Mouse (Mus musculus): ENCODE data around the gene U2af1. TPM values are rescaled to one million over a fixed set of nuclear protein-coding genes. Genes with fewer than 3 reads are reported as not detected.

The U2af1 gene
- polyA plus RNA-seq, 1 experiment = 102 TPM

DNA sequence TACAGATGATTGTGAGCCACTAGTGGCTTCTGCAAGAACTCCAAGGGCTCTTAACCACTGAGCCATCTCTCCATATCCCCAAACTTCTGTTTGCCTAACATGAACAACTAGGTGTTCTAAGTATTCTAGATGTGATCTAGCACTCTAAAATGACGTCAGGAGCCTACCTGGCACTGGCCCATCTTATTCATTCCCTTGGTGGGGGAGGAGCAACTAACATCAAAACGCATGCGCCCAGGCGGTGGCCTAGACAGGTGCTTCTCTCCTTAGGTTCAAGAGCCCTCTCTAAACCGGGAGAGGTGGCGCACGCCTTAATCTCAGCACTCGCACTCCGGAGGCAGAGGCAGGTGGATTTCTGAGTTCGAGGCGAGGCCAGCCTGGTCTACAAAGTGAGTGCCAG, 22.9 kb downstream of the U2af1 start:
- H3K4me1 ChIP-seq (replicated peaks; ENCODE audit: control insufficient read depth, insufficient read depth, low read length) = peaks cover 13% of the 10 kb centered on the region
- 79% methylated on average over 11 of the region's 11 CpGs for WGBS
- no peak for DNase-seq
- H3K36me3 ChIP-seq (ENCODE audit: control insufficient read depth, insufficient read depth, low read length) = no peaks in the 10 kb centered on the region
- no peak overlapping the region for H3K27ac ChIP-seq (ENCODE audit: control insufficient read depth, insufficient read depth, low read length)
- H3K27me3 ChIP-seq (ENCODE audit: control insufficient read depth, insufficient read depth, low read length) = peaks cover 9% of the 10 kb centered on the region; the same call in 1 of the 2 replicates
- TF ChIP-seq POLR2A (IDR thresholded peaks at IDR 0.05; ENCODE audit: control insufficient read depth, extremely low read depth, insufficient read depth, low read length, poor library complexity) (no peak), CTCF (IDR thresholded peaks at IDR 0.05; ENCODE audit: borderline replicate concordance, control insufficient read depth, extremely low read depth, insufficient read depth, low read length, poor library complexity) (no peak)
- no peak overlapping the region for H3K4me3 ChIP-seq (ENCODE audit: control insufficient read depth, insufficient read depth, low read length)

- Histone ChIP-seq H3K27ac (ENCODE audit: control insufficient read depth, insufficient read depth, low read length) (no peak overlapping the region), H3K4me3 (ENCODE audit: control insufficient read depth, insufficient read depth, low read length) (no peak overlapping the region), H3K36me3 (ENCODE audit: control insufficient read depth, insufficient read depth, low read length) (no peaks in the 10 kb centered on the region), H3K27me3 (ENCODE audit: control insufficient read depth, insufficient read depth, low read length) (peaks cover 9% of the 10 kb centered on the region; the same call in 1 of the 2 replicates), H3K4me1 (replicated peaks; ENCODE audit: control insufficient read depth, insufficient read depth, low read length) (peaks cover 13% of the 10 kb centered on the region)
- DNase-seq = no peak
- WGBS = 83% methylated on average over 5 of the region's 5 CpGs
- TF ChIP-seq POLR2A (IDR thresholded peaks at IDR 0.05; ENCODE audit: control insufficient read depth, extremely low read depth, insufficient read depth, low read length, poor library complexity) (no peak), CTCF (IDR thresholded peaks at IDR 0.05; ENCODE audit: borderline replicate concordance, control insufficient read depth, extremely low read depth, insufficient read depth, low read length, poor library complexity) (no peak)
These were observed 23.8 kb downstream of the U2af1 start for GRCm38 (mm10) chr17:31634896-31635295.

- Histone ChIP-seq H3K4me3 (ENCODE audit: control insufficient read depth, insufficient read depth, low read length) (no peak overlapping the region), H3K36me3 (ENCODE audit: control insufficient read depth, insufficient read depth, low read length) (no peaks in the 10 kb centered on the region), H3K27ac (ENCODE audit: control insufficient read depth, insufficient read depth, low read length) (no peak overlapping the region), H3K27me3 (ENCODE audit: control insufficient read depth, insufficient read depth, low read length) (peaks cover 9% of the 10 kb centered on the region; the same call in 1 of the 2 replicates), H3K4me1 (replicated peaks; ENCODE audit: control insufficient read depth, insufficient read depth, low read length) (peaks cover 13% of the 10 kb centered on the region)
- WGBS = 92% methylated on average over 6 of the region's 6 CpGs
- no peak for DNase-seq
- TF ChIP-seq POLR2A (IDR thresholded peaks at IDR 0.05; ENCODE audit: control insufficient read depth, extremely low read depth, insufficient read depth, low read length, poor library complexity) (no peak), CTCF (IDR thresholded peaks at IDR 0.05; ENCODE audit: borderline replicate concordance, control insufficient read depth, extremely low read depth, insufficient read depth, low read length, poor library complexity) (no peak)
These were observed 25.7 kb downstream of the U2af1 start for GRCm38 (mm10) chr17:31633007-31633406.

DNA sequence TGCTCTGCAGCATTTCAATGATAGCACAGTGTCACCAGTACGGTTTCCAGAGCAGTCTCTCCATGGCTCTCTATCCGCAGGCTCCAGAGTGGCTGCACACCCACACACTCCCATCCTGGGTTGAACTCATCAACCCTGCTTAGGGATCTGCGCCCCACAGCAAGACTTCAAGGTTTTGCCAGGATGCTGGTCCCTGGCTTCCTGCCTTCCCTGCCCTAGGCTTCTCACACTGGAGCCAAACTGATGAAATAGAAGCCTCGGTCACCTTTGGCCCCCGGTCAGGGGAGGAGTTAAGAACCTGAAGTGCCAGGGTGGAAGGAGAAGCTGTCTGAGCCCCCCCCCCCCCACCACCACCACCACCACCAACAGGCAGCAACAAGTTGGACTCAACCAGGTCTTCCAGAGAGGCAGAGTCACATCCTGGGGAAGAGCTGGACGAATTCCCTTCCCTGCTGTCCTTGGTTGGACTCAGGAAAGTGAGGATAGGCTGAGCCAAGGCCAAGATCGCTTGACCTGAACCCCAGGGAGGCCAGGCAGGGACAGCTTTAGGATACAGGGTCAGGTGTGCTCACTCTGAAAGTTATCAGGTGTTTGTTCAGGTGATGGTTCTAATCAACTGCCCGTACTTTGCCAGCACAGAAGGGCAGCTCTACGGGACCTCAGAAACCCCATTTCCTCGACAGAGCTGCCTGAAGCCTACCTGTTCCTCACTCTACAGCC, 27.5 kb downstream of the U2af1 start:
- 78% methylated on average over 10 of the region's 10 CpGs for WGBS
- no peak overlapping the region for H3K27ac ChIP-seq (ENCODE audit: control insufficient read depth, insufficient read depth, low read length)
- TF ChIP-seq CTCF (IDR thresholded peaks at IDR 0.05; ENCODE audit: borderline replicate concordance, control insufficient read depth, extremely low read depth, insufficient read depth, low read length, poor library complexity) = no peak
- TF ChIP-seq POLR2A (IDR thresholded peaks at IDR 0.05; ENCODE audit: control insufficient read depth, extremely low read depth, insufficient read depth, low read length, poor library complexity) = no peak
- H3K4me3 ChIP-seq (ENCODE audit: control insufficient read depth, insufficient read depth, low read length) = no peak overlapping the region
- peaks cover 1% of the 10 kb centered on the region; the same call in 1 of the 2 replicates for H3K4me1 ChIP-seq (replicated peaks; ENCODE audit: control insufficient read depth, insufficient read depth, low read length)
- no peak for DNase-seq
- H3K36me3 ChIP-seq (ENCODE audit: control insufficient read depth, insufficient read depth, low read length) = no peaks in the 10 kb centered on the region
- H3K27me3 ChIP-seq (ENCODE audit: control insufficient read depth, insufficient read depth, low read length) = peaks cover 2% of the 10 kb centered on the region; the same call in 1 of the 2 replicates

GRCm38 (mm10) chr17:31627961-31628360, 30.7 kb downstream of the U2af1 start:
- no peak overlapping the region for H3K27ac ChIP-seq (ENCODE audit: control insufficient read depth, insufficient read depth, low read length)
- 92% methylated on average over 2 of the region's 2 CpGs for WGBS
- H3K36me3 ChIP-seq (ENCODE audit: control insufficient read depth, insufficient read depth, low read length) = no peaks in the 10 kb centered on the region
- TF ChIP-seq POLR2A (IDR thresholded peaks at IDR 0.05; ENCODE audit: control insufficient read depth, extremely low read depth, insufficient read depth, low read length, poor library complexity) (no peak), CTCF (IDR thresholded peaks at IDR 0.05; ENCODE audit: borderline replicate concordance, control insufficient read depth, extremely low read depth, insufficient read depth, low read length, poor library complexity) (no peak)
- no peak for DNase-seq
- H3K4me3 ChIP-seq (ENCODE audit: control insufficient read depth, insufficient read depth, low read length) = no peak overlapping the region
- H3K27me3 ChIP-seq (ENCODE audit: control insufficient read depth, insufficient read depth, low read length) = no peaks in the 10 kb centered on the region
- H3K4me1 ChIP-seq (replicated peaks; ENCODE audit: control insufficient read depth, insufficient read depth, low read length) = no peaks in the 10 kb centered on the region

DNA sequence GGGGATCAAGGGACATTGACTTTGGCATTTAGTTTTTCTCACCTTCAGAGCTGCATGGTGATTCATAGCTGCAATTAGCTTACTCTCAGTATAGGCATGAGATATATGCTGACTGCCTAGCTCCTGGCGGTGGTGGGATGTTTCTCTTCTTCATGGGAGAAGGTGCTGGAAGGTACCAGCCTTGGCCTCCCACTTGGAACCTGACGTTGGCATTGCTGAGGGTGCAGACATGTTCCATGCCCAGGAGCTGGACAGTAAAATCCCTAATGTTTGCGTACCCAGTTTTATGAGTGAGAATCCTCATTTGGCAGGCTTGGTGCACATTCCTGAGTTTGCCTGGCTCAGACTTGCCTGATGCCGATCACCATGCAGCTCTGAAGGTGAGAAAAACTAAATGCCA, 35.6 kb downstream of the U2af1 start:
- 95% methylated on average over 4 of the region's 4 CpGs for WGBS
- no peaks in the 10 kb centered on the region for H3K4me1 ChIP-seq (replicated peaks; ENCODE audit: control insufficient read depth, insufficient read depth, low read length)
- TF ChIP-seq CTCF (IDR thresholded peaks at IDR 0.05; ENCODE audit: borderline replicate concordance, control insufficient read depth, extremely low read depth, insufficient read depth, low read length, poor library complexity) = no peak
- no peak for TF ChIP-seq POLR2A (IDR thresholded peaks at IDR 0.05; ENCODE audit: control insufficient read depth, extremely low read depth, insufficient read depth, low read length, poor library complexity)
- H3K27ac ChIP-seq (ENCODE audit: control insufficient read depth, insufficient read depth, low read length) = no peak overlapping the region
- no peaks in the 10 kb centered on the region for H3K36me3 ChIP-seq (ENCODE audit: control insufficient read depth, insufficient read depth, low read length)
- H3K4me3 ChIP-seq (ENCODE audit: control insufficient read depth, insufficient read depth, low read length) = no peak overlapping the region
- no peaks in the 10 kb centered on the region for H3K27me3 ChIP-seq (ENCODE audit: control insufficient read depth, insufficient read depth, low read length)
- no peak for DNase-seq

All from thymus, adult 2 months (tissue).